Mouse (Mus musculus) R1 (cell line): ENCODE measurements at regions not wholly inside any gene's neighbourhood (a gene's known extent, or its start where the extent isn't known, plus 50 kb on each side); places are given as distances from the start of the nearest gene placed in this dataset.

Source experiments
- DNase-seq: peaks from one replicate; pipeline ENCODE4 v3.0.0-alpha.2; 2018; ENCODE audit warnings: low read depth, low spot score

GRCm38 (mm10) chr9:62590407-62591195, 53.8 kb upstream of the Coro2b start:
- no peak for DNase-seq

DNA sequence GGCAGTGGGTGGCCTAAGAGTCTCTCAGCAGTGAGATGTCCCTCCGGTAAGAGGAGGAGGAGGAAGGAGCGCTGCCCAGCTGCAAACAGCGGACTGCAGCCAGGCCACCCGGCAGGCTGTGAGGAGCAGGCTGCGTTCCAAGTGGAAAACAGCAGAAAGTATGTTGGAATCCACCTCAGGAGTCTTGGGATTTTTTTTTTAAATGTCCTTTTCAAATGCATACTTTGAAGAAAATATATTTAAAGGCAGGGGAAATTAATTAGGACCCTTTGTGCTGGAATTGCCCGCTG, 54.3 kb upstream of the Coro2b start:
- DNase-seq = no peak

DNA sequence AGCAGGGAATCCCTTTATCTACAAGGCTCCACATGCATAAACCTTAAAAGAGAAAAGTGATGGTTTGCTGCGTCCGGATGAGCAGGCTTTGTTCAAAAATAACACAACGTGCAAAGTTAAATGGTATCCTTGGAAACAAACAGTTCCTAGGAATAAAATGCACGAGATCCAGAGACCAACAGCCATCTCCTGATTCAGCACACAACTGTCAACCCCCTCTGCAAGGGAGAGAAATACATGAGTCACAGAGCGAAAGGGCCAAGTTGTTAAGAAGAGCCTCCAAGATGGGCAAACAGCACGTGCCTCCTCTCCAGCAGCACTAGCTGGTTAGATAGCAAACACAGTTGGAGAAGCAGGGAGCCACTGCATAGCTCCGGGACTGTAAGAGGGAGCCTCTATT, 61.2 kb upstream of the Coro2b start:
- DNase-seq = no peak

GRCm38 (mm10) chr9:62598956-62599355, 62.1 kb upstream of the Coro2b start:
- peak; percentile 25 for DNase-seq

- peak; percentile 81 for DNase-seq
Measured at GRCm38 (mm10) chr9:62610526-62610925, 67.1 kb upstream of the Itga11 start.

- no peak for DNase-seq
Measured at GRCm38 (mm10) chr9:62611452-62611851, 66.2 kb upstream of the Itga11 start.

GRCm38 (mm10) chr9:62613053-62613452, 64.6 kb upstream of the Itga11 start:
- no peak for DNase-seq

GRCm38 (mm10) chr9:62613806-62614205, 63.8 kb upstream of the Itga11 start:
- DNase-seq = no peak

- no peak for DNase-seq
Measured at GRCm38 (mm10) chr9:62614950-62615349, 62.7 kb upstream of the Itga11 start.

GRCm38 (mm10) chr9:62615799-62616198, 61.8 kb upstream of the Itga11 start:
- DNase-seq = peak; percentile 17

- DNase-seq = no peak
Measured at GRCm38 (mm10) chr9:62618994-62619393, 58.6 kb upstream of the Itga11 start.

DNA sequence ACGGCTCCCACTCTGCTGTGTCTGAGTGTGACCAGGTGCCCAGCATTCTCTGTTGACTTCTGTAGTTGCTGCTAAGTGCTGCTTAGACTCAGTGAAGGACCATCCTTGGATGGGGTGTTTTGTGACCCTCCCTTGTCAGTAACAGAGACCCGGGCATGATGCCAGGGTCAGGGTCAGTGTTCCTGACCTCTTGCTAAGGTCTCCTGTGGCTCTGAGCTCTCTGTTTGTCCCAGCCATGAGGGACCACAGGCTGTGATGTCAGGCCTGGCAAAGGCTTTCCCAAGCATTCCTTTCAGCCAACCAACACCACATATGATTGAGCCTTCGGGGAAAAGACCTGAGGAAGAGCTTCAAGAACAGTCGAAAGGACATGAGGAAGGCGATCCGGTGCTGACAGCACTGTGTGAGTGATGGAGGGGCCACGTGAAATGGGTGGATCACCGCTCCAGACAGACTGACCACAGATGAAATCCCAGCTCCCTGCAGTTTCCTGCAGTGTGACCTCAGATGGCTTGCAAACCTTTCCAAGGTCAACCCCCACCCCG, 56.7 kb upstream of the Itga11 start:
- DNase-seq = no peak

- peak; percentile 76 for DNase-seq
Measured at GRCm38 (mm10) chr9:62622106-62622505, 55.5 kb upstream of the Itga11 start.

- DNase-seq = no peak
Measured at GRCm38 (mm10) chr9:62624562-62625044, 53.0 kb upstream of the Itga11 start.

GRCm38 (mm10) chr9:62627071-62628000, 50.3 kb upstream of the Itga11 start:
- DNase-seq = no peak
